12 mouse cellular contexts compared by ENCODE assay signal in genomic region chr7:66027747-66028146, GRCm38 (mm10). TPM values are rescaled to one million over a fixed set of nuclear protein-coding genes. Genes with fewer than 3 reads are reported as not detected.
DNase-seq lines count a peak whose midpoint lies in the region; ATAC-seq and TF ChIP-seq lines count a peak whose summit lies in the region.
"Had no signal": no experiment of that assay in that cellular context is flagged by ENCODE, and none has a peak within 500 bp of the region (broad histone marks: within the 10 kb centered on the region; RNA-seq: fewer than 3 reads in every experiment).

No protein-coding gene starts in this region.

- no peaks in the 10 kb centered on the region for H3K4me1 ChIP-seq in liver, postnatal 0 days (ENCODE audit: insufficient read depth)
- H3K4me1 ChIP-seq in liver, embryonic 12.5 days: no peaks in the 10 kb centered on the region

- no peak overlapping the region for H3K27ac ChIP-seq in liver, postnatal 0 days (ENCODE audit: low read depth)
- H3K27ac ChIP-seq in liver, embryonic 12.5 days: no peak overlapping the region
- H3K27ac ChIP-seq: limb, embryonic 12.5 days had no signal

- no peak for TF ChIP-seq EP300 in liver, postnatal 0 days (IDR thresholded peaks at IDR 0.05; ENCODE audit: low read depth)

- WGBS in liver, postnatal 0 days (ENCODE audit: insufficient replicate concordance): 82% methylated on average over 2 of the region's 2 CpGs
- WGBS in liver, embryonic 12.5 days (ENCODE audit: insufficient replicate concordance): 62% methylated on average over 2 of the region's 2 CpGs

- no peaks in the 10 kb centered on the region for H3K9me3 ChIP-seq in liver, postnatal 0 days (ENCODE audit: low read length)
- H3K9me3 ChIP-seq in liver, embryonic 12.5 days (replicated peaks): no peaks in the 10 kb centered on the region
- H3K9me3 ChIP-seq: limb, embryonic 12.5 days had no signal

- ATAC-seq in liver, postnatal 0 days: no peak
- no peak for ATAC-seq in liver, embryonic 12.5 days

- H3K36me3 ChIP-seq in liver, postnatal 0 days (replicated peaks; ENCODE audit: insufficient read depth, low read length): no peaks in the 10 kb centered on the region
- H3K36me3 ChIP-seq in liver, embryonic 12.5 days: no peaks in the 10 kb centered on the region
- H3K36me3 ChIP-seq: limb, embryonic 12.5 days had no signal

- TF ChIP-seq CTCF in liver, postnatal 0 days (IDR thresholded peaks at IDR 0.05; ENCODE audit: low read depth): peak; percentile 45

- no peak overlapping the region for H3K9ac ChIP-seq in liver, postnatal 0 days (replicated peaks)
- no peak overlapping the region for H3K9ac ChIP-seq in liver, embryonic 12.5 days
- H3K9ac ChIP-seq: limb, embryonic 12.5 days had no signal

- intact Hi-C loops in heart, postnatal 10 days (cut with DNase I): loop anchor here (5.0 kb wide), 1 partner anchor 165 kb away; the partner anchor contains the start of gene Pcsk6
- intact Hi-C loops in heart, postnatal 36 days (cut with DNase I): no loop called here

- peak; percentile 21 to 27 for DNase-seq in heart, postnatal 10 days
- DNase-seq in heart, postnatal 36 days: no peak
- DNase-seq in liver, postnatal 0 days: no peak
- peak; percentile 16 for DNase-seq in MN1 (ENCODE audit: low spot score)
- peak; percentile 19 for DNase-seq in lung, postnatal 10 days
- no peak for DNase-seq in urinary bladder, postnatal 25 days (ENCODE audit: low spot score)
- no peak for DNase-seq in urinary bladder, adult 18-20 months (ENCODE audit: low spot score in 2 of 2)

- no peak overlapping the region for H3K4me3 ChIP-seq in liver, postnatal 0 days (ENCODE audit: low read depth, low read length)
- H3K4me3 ChIP-seq in liver, embryonic 12.5 days: no peak overlapping the region
- H3K4me3 ChIP-seq: limb, embryonic 12.5 days; myocyte had no signal

- no peaks in the 10 kb centered on the region for H3K27me3 ChIP-seq in liver, postnatal 0 days (ENCODE audit: insufficient read depth, low read length)
- H3K27me3 ChIP-seq in liver, embryonic 12.5 days (replicated peaks): no peaks in the 10 kb centered on the region; the same call in 1 of the 2 replicates
- H3K27me3 ChIP-seq: limb, embryonic 12.5 days had no signal

- no peak overlapping the region for H3K4me2 ChIP-seq in liver, postnatal 0 days (ENCODE audit: low read depth, low read length)
- H3K4me2 ChIP-seq in liver, embryonic 12.5 days: no peak overlapping the region
- H3K4me2 ChIP-seq: limb, embryonic 12.5 days had no signal

RNA-seq across cellular contexts. Expression of gene Gm45213, which starts 15.7 kb away (rescaled TPM):
- not detected for total RNA-seq in heart, postnatal 10 days (2021)
- total RNA-seq in heart, postnatal 36 days (2021): not detected
- polyA plus RNA-seq in liver, postnatal 0 days (2015; fragmentation: Nextera tagmentation; extraction: Ambion mirVana): not detected in 2 replicates
- polyA plus RNA-seq in liver, embryonic 12.5 days (2016; fragmentation: Nextera tagmentation; extraction: Ambion mirVana): not detected in 2 replicates
- polyA plus RNA-seq: intestine, embryonic 14.5 days; limb, embryonic 12.5 days; myocyte; stomach, embryonic 14.5 days had no signal

RNA-seq across cellular contexts. Expression of gene Snrpa1, which starts 31.1 kb away (rescaled TPM):
- total RNA-seq in heart, postnatal 10 days (2021): 10 to 100 TPM; 27.0 to 29.2 TPM
- total RNA-seq in heart, postnatal 36 days (2021): 10 to 100 TPM; 20.1 to 24.0 TPM
- polyA plus RNA-seq in liver, postnatal 0 days (2015; fragmentation: Nextera tagmentation; extraction: Ambion mirVana): 45.0 and 47.6 TPM in 2 replicates
- 162 and 173 TPM in 2 replicates for polyA plus RNA-seq in liver, embryonic 12.5 days (2016; fragmentation: Nextera tagmentation; extraction: Ambion mirVana)

RNA-seq across cellular contexts. Expression of gene Selenos, which starts 51.7 kb away (rescaled TPM):
- 10 to 100 TPM; 27.0 to 31.2 TPM for total RNA-seq in heart, postnatal 10 days (2021)
- total RNA-seq in heart, postnatal 36 days (2021): 10 to 100 TPM; 35.3 to 37.2 TPM
- 103 and 120 TPM in 2 replicates for polyA plus RNA-seq in liver, postnatal 0 days (2015; fragmentation: Nextera tagmentation; extraction: Ambion mirVana)
- polyA plus RNA-seq in liver, embryonic 12.5 days (2016; fragmentation: Nextera tagmentation; extraction: Ambion mirVana): 60.7 and 65.5 TPM in 2 replicates

Comparison
In these comparisons a context has a peak if more than half of its experiments do, and no peak if none do; other contexts are left out.
1. DNase-seq: peak in heart, postnatal 10 days (2 of 2), MN1 (single experiment) and lung, postnatal 10 days (single experiment); none in heart, postnatal 36 days (0 of 2), liver, postnatal 0 days (single experiment), urinary bladder, postnatal 25 days (single experiment) and urinary bladder, adult 18-20 months (0 of 2).